Mouse (Mus musculus): ENCODE results near the gene Nup107. TPM values are rescaled to one million over a fixed set of nuclear protein-coding genes. Genes with fewer than 3 reads are reported as not detected.

Nup107 gene
- polyA plus RNA-seq (2016; fragmentation: Nextera tagmentation; extraction: Ambion mirVana): 106 and 107 TPM in 2 replicates

GRCm38 (mm10) chr10:117792141-117793091, at the start of gene Nup107:
TSS of gene Nup107 (minus strand) at chr10:117792705.
- 0 out of 2 replicates have a peak, but pooled peaks cover 3% of the 10 kb centered on the region for H3K9me3 ChIP-seq
- H3K4me3 ChIP-seq: peak within 1 kb of the TSS; percentile 93
- H3K36me3 ChIP-seq (replicated peaks): peaks cover 29% of the 10 kb centered on the region
- peak within 1 kb of the TSS; percentile 92 for H3K27ac ChIP-seq (replicated peaks)
- peaks cover 19% of the 10 kb centered on the region for H3K4me1 ChIP-seq
- DNase-seq (ENCODE audit: low spot score): peak; percentile 100
- under 1% methylated on average over 75 of the region's 75 CpGs for WGBS
- H3K27me3 ChIP-seq (replicated peaks; ENCODE audit: low read depth, poor library complexity, severe bottlenecking): no peaks in the 10 kb centered on the region

GRCm38 (mm10) chr10:117841765-117842164, 49.3 kb upstream of the Nup107 start:
- no peak overlapping the region for H3K4me3 ChIP-seq
- 88% methylated on average over 1 of the region's 1 CpGs for WGBS

GRCm38 (mm10) chr10:117840431-117840995, 48.0 kb upstream of the Nup107 start:
- H3K27ac ChIP-seq (replicated peaks): no peak overlapping the region
- no peak for DNase-seq (ENCODE audit: low spot score)
- H3K36me3 ChIP-seq (replicated peaks): peaks cover 5% of the 10 kb centered on the region; the same call in 1 of the 2 replicates
- WGBS: 91% methylated on average over 5 of the region's 5 CpGs
- peaks cover 11% of the 10 kb centered on the region for H3K4me1 ChIP-seq
- H3K27me3 ChIP-seq (replicated peaks; ENCODE audit: low read depth, poor library complexity, severe bottlenecking): no peaks in the 10 kb centered on the region
- no peaks in the 10 kb centered on the region for H3K9me3 ChIP-seq
- H3K4me3 ChIP-seq: no peak overlapping the region

More at GRCm38 (mm10) chr10:117841765-117842164, 49.3 kb upstream of the Nup107 start:
- no peak for DNase-seq (ENCODE audit: low spot score)
- Histone ChIP-seq H3K27ac (replicated peaks) (no peak overlapping the region), H3K9me3 (no peaks in the 10 kb centered on the region), H3K27me3 (replicated peaks; ENCODE audit: low read depth, poor library complexity, severe bottlenecking) (no peaks in the 10 kb centered on the region), H3K4me1 (peaks cover 20% of the 10 kb centered on the region), H3K36me3 (replicated peaks) (peaks cover 5% of the 10 kb centered on the region; the same call in 1 of the 2 replicates)

- WGBS: 95% methylated on average over 3 of the region's 3 CpGs
- H3K9me3 ChIP-seq: no peaks in the 10 kb centered on the region
- H3K4me3 ChIP-seq: no peak overlapping the region
- H3K36me3 ChIP-seq (replicated peaks): peaks cover 5% of the 10 kb centered on the region; the same call in 1 of the 2 replicates
- H3K4me1 ChIP-seq: peaks cover 11% of the 10 kb centered on the region
- H3K27me3 ChIP-seq (replicated peaks; ENCODE audit: low read depth, poor library complexity, severe bottlenecking): no peaks in the 10 kb centered on the region
- no peak overlapping the region for H3K27ac ChIP-seq (replicated peaks)
- no peak for DNase-seq (ENCODE audit: low spot score)
Observed at GRCm38 (mm10) chr10:117839737-117840136, 47.2 kb upstream of the Nup107 start.

- Histone ChIP-seq H3K27ac (replicated peaks) (no peak overlapping the region), H3K36me3 (replicated peaks) (peaks cover 5% of the 10 kb centered on the region; the same call in 1 of the 2 replicates), H3K27me3 (replicated peaks; ENCODE audit: low read depth, poor library complexity, severe bottlenecking) (no peaks in the 10 kb centered on the region), H3K9me3 (no peaks in the 10 kb centered on the region), H3K4me1 (peaks cover 5% of the 10 kb centered on the region; the same call in 1 of the 2 replicates), H3K4me3 (no peak overlapping the region)
- no peak for DNase-seq (ENCODE audit: low spot score)
- 94% methylated on average over 3 of the region's 3 CpGs for WGBS
Observed at GRCm38 (mm10) chr10:117838924-117839323, 46.4 kb upstream of the Nup107 start.

GRCm38 (mm10) chr10:117836354-117836753, 43.8 kb upstream of the Nup107 start:
- H3K4me1 ChIP-seq: no peaks in the 10 kb centered on the region
- H3K27me3 ChIP-seq (replicated peaks; ENCODE audit: low read depth, poor library complexity, severe bottlenecking): no peaks in the 10 kb centered on the region
- no peak overlapping the region for H3K4me3 ChIP-seq
- H3K9me3 ChIP-seq: no peaks in the 10 kb centered on the region
- H3K36me3 ChIP-seq (replicated peaks): peaks cover 5% of the 10 kb centered on the region; the same call in 1 of the 2 replicates
- 84% methylated on average over 2 of the region's 2 CpGs for WGBS
- no peak for DNase-seq (ENCODE audit: low spot score)
- no peak overlapping the region for H3K27ac ChIP-seq (replicated peaks)

GRCm38 (mm10) chr10:117835453-117835852, 42.9 kb upstream of the Nup107 start:
- no peak for DNase-seq (ENCODE audit: low spot score)
- Histone ChIP-seq H3K27ac (replicated peaks) (no peak overlapping the region), H3K27me3 (replicated peaks; ENCODE audit: low read depth, poor library complexity, severe bottlenecking) (no peaks in the 10 kb centered on the region), H3K9me3 (no peaks in the 10 kb centered on the region), H3K4me3 (no peak overlapping the region), H3K36me3 (replicated peaks) (peaks cover 5% of the 10 kb centered on the region; the same call in 1 of the 2 replicates), H3K4me1 (no peaks in the 10 kb centered on the region)
- 67% methylated on average over 5 of the region's 5 CpGs for WGBS

- Histone ChIP-seq H3K4me3 (no peak overlapping the region), H3K36me3 (replicated peaks) (no peaks in the 10 kb centered on the region), H3K27me3 (replicated peaks; ENCODE audit: low read depth, poor library complexity, severe bottlenecking) (no peaks in the 10 kb centered on the region), H3K9me3 (no peaks in the 10 kb centered on the region), H3K4me1 (no peaks in the 10 kb centered on the region), H3K27ac (replicated peaks) (no peak overlapping the region)
- 95% methylated on average over 3 of the region's 3 CpGs for WGBS
- DNase-seq (ENCODE audit: low spot score): no peak
Observed at GRCm38 (mm10) chr10:117830797-117831196, 38.3 kb upstream of the Nup107 start.

GRCm38 (mm10) chr10:117829472-117830155, 37.1 kb upstream of the Nup107 start:
- Histone ChIP-seq H3K9me3 (no peaks in the 10 kb centered on the region), H3K4me1 (no peaks in the 10 kb centered on the region), H3K27me3 (replicated peaks; ENCODE audit: low read depth, poor library complexity, severe bottlenecking) (no peaks in the 10 kb centered on the region), H3K4me3 (no peak overlapping the region), H3K27ac (replicated peaks) (no peak overlapping the region), H3K36me3 (replicated peaks) (no peaks in the 10 kb centered on the region)
- no peak for DNase-seq (ENCODE audit: low spot score)
- 94% methylated on average over 7 of the region's 7 CpGs for WGBS

GRCm38 (mm10) chr10:117829022-117829421, 36.5 kb upstream of the Nup107 start:
- WGBS: 79% methylated on average over 4 of the region's 4 CpGs
- Histone ChIP-seq H3K9me3 (no peaks in the 10 kb centered on the region), H3K27me3 (replicated peaks; ENCODE audit: low read depth, poor library complexity, severe bottlenecking) (no peaks in the 10 kb centered on the region), H3K27ac (replicated peaks) (no peak overlapping the region), H3K4me1 (no peaks in the 10 kb centered on the region), H3K4me3 (no peak overlapping the region), H3K36me3 (replicated peaks) (peaks cover 5% of the 10 kb centered on the region; the same call in 1 of the 2 replicates)
- no peak for DNase-seq (ENCODE audit: low spot score)

- Histone ChIP-seq H3K4me3 (no peak overlapping the region), H3K27me3 (replicated peaks; ENCODE audit: low read depth, poor library complexity, severe bottlenecking) (no peaks in the 10 kb centered on the region), H3K4me1 (no peaks in the 10 kb centered on the region), H3K27ac (replicated peaks) (no peak overlapping the region), H3K9me3 (no peaks in the 10 kb centered on the region), H3K36me3 (replicated peaks) (peaks cover 8% of the 10 kb centered on the region)
- WGBS: 80% methylated on average over 4 of the region's 4 CpGs
- no peak for DNase-seq (ENCODE audit: low spot score)
Observed at GRCm38 (mm10) chr10:117828536-117828935, 36.0 kb upstream of the Nup107 start.

GRCm38 (mm10) chr10:117824647-117825046, 32.1 kb upstream of the Nup107 start:
- H3K9me3 ChIP-seq: no peaks in the 10 kb centered on the region

More at GRCm38 (mm10) chr10:117824647-117825046, 32.1 kb upstream of the Nup107 start:
- Histone ChIP-seq H3K27me3 (replicated peaks; ENCODE audit: low read depth, poor library complexity, severe bottlenecking) (no peaks in the 10 kb centered on the region), H3K27ac (replicated peaks) (no peak overlapping the region), H3K36me3 (replicated peaks) (peaks cover 46% of the 10 kb centered on the region), H3K4me1 (no peaks in the 10 kb centered on the region), H3K4me3 (no peak overlapping the region)
- DNase-seq (ENCODE audit: low spot score): no peak
- WGBS: 88% methylated on average over 4 of the region's 4 CpGs
